Mouse (Mus musculus) erythroid progenitor cell, adult 5-6 weeks (primary cell): Measurements from ENCODE around the gene Ldlr. TPM values are rescaled to one million over a fixed set of nuclear protein-coding genes. Genes with fewer than 3 reads are reported as not detected.

ENCODE experiments used
- ATAC-seq: replicated peaks from 2 replicates; pipeline ENCODE4 v1.8.0; 2016; ENCODE audit warnings: moderate number of reproducible peaks, mild to moderate bottlenecking, moderate TSS enrichment, inconsistent platforms; ENCODE audit not compliant: poor library complexity, low FRiP score, severe bottlenecking
- total RNA-seq, 2 experiments: library from RNA; stranded (forward) in 1 of 2; stranded (reverse) in 1 of 2; fragments of 150-400 nt in 1 of 2; fragments of 186-747, 209-891 nt in 1 of 2; gene quantifications; 2 replicates each; pipeline versions ENCODE4 v1.2.3 to v1.2.4; 2015 to 2017; ENCODE audit warnings: low replicate concordance in 2 of 2

Ldlr gene
- total RNA-seq, 2 experiments from 2014 or later: 2.5 to 3.6 TPM

DNA sequence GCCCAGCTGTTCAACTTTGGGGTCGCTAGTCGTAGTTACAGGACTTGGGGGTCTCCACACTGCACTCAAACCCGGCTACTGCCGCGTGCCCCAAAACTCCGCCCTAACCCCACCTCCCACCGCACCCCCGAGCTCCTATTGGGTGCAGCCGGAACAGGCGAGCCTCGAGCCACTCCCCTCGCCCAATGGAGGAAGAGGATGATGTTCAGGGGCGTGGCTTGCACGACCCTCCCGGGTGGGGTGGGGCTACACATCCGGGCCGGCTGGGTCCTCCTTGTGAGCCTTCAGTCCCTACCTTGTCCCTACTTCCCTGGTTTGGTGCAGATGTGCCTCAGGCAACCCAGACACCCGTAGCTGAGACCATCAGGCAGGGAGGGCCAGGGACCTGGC is 859 bp downstream of the Ldlr start:
- ATAC-seq: peak; percentile 86

DNA sequence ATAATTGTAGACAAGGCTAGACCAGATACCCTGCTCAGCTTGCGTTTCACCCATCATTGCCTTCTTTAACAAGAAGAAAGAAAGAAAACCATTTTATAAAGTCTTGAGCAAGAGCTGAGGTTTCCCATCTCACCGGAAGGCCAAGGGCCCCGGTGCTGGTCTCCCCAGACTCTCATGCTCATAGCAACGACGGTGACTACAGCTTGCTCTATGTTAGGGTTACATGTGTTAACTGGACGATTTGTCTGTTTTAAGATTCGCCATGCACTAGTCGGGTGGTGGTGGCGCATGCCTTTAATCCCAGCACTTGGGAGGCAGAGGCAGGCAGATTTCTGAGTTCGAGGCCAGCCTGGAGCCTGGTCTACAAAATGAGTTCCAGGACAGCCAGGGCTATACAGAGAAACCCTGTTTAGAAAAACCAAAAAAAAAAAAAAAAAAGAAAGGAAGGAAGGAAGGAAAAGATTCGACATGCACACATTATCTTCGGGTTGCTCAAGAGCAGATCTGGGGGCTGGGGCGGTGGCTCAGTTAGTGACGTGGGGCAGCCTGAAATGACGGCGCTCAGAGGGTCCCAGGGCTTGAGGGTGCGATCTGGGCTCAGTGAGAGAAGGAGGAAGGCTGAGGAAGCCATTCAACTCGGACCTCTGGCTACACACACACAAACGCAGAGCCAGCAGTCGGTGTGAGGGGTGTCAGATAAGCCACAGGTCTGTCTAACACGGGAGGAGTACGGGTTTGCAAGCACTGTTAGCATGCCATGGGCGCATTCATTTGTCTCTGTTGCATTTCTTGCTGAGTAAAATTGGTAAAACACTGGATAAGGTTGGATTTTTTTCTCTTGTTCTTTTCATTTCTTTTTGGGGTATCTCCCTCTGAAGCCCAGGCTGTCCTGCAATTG is 2.2 kb downstream of the Ldlr start:
- no peak for ATAC-seq

DNA sequence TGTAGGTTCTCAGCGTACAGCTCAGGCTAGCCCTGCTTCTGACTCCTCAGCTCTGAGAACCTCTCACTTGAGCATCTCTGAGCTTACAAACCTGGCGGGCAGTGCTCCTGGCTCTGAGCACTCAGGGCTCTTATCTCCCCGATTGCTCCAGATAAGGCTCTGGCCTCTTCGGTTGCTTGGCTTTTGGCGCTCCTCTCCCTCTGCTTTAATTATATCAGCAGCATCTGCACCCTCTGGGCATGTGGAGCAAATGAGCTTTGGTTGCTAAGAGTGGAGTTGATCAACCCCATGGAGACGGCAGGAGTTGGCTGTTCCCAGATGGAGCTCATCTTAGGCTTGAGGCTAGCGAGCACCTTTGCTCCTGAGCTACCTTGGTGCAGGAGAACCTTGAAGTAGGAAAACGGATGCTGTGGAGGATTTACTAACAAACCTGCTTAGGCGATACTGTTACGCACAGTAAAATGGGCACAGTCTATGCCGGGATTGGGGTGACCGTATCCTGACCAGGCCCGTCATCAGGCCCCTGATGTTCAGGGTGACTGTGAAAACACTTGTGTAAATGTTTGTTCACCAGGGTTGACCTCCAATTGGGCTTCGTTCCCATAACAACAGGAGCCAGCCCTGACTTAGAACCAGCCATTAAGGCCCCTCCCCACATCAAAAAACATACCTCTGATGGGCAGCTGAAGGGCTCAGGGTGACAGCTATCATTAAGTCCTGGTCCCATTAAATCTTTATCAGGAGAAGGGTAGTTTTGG is 3.1 kb downstream of the Ldlr start:
- ATAC-seq: no peak

DNA sequence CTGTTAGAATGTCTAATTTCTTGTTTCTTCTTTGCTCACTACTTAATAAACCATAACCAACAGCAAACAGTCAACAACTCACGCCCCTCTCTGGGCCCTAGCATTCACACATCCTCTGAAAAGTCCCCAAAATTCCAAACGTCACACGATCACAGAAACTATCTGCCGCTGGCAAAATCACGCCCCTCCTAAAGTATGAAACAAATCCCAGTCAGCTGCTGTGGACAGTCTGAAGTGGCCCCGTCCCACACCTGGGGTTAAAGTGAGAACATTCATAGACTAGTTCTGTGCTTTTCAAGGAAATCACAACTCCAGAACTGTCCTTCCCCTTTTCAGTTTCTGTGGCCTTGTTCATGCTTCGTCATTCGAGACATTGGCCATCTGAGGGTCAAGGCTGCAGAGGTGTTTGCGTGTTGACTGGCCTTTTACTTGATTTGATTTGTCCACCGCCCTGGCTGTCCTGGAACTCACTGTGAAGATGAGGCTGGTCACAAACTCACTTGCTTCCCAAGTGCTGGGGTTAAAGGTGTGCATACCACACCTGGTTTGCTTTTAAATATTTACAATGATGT is 5.1 kb downstream of the Ldlr start:
- no peak for ATAC-seq

DNA sequence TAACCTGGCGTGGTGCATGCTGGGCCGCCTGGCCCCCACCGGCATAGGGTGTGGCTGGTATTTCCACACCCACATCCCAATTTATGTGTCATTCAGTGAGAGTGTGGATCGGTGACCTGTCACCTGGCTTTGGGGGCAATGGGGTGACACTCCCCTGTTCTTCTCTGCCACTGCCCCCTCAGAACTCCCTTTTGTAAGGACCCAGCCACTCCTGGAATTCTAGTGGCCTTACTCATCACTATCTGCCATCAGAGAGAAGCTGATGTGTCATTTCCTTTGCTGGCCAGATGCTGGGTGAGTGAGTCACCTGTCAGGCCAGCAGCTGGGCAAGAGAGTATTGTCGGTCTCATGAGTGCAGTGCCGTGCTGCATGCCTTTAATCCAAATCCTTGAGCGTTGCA is 6.0 kb downstream of the Ldlr start:
- no peak for ATAC-seq

DNA sequence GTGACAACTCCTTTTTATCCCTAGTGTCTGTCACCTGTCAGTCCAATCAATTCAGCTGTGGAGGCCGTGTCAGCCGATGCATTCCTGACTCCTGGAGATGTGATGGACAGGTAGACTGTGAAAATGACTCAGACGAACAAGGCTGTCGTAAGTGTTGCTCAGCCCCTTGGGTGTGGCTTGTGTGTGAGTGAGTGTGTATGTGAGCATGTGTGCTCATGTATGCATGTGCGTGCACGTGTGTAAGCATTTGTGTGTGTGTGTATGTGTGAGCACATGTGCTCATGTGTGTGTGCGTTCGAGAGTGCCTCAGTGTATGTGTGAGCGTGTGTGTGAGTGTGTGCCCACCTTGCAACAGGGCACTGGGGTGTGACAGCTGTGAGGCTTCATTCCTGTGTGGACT is 9.0 kb downstream of the Ldlr start:
- ATAC-seq: no peak

DNA sequence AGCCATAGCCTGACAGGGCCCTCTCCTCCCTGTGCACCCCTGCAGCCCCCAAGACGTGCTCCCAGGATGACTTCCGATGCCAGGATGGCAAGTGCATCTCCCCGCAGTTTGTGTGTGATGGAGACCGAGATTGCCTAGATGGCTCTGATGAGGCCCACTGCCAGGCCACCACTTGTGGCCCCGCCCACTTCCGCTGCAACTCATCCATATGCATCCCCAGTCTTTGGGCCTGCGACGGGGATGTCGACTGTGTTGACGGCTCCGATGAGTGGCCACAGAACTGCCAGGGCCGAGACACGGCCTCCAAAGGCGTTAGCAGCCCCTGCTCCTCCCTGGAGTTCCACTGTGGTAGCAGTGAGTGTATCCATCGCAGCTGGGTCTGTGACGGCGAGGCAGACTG is 10.2 kb downstream of the Ldlr start:
- ATAC-seq: no peak

DNA sequence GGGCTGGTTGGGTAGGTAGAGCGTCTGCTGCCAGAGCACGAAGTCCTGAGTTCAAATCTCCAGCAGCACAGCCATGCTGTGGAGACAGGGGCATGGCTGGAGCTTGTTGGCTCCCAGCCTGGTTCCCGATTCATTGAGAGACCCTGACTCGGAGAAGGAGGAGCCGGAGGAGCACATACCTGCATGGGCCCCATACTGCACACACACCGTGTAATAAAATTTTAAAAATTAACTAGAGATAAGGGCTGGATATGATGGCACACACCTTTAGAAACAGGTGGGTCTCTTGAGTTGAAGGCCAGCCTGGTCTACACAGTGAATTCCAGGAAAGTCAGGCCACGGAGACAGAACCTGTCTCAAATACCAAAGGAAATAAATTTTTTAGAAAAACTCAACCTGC is 10.7 kb downstream of the Ldlr start:
- no peak for ATAC-seq

DNA sequence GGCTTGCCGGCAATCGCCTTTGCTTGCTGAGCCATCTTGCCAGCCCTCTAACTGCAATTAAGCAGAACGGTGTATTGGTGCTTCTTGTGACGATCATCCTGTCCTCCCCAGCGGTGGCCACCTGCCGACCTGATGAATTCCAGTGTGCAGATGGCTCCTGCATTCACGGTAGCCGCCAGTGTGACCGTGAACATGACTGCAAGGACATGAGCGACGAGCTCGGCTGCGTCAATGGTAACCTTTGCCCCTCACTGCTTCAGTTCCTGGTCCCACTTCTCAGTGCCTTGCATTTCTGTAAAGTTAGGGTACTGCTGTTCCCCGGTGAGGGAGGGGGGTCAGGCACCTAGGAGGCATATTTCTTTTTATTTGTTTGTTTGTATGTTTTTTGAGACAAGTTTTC is 11.8 kb downstream of the Ldlr start:
- no peak for ATAC-seq

DNA sequence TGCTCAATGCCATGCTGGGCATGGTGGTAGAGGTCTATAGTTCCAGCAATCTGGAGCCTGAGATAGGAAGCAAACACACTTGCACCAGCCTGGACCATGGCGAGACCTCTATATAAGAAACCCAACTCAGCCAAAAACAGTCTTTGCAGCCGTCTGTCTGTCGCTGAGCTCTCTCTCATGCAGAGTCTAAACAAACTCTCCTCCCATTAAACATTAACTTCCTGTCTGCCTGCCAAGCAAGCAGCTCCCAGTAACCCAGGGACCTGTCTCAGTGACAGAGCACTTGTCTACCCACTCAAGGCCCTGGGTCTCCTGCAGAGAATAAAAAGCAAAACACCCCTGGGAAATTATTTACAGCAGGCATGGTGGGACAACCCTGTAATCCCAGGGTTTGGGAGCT is 13.3 kb downstream of the Ldlr start:
- no peak for ATAC-seq

DNA sequence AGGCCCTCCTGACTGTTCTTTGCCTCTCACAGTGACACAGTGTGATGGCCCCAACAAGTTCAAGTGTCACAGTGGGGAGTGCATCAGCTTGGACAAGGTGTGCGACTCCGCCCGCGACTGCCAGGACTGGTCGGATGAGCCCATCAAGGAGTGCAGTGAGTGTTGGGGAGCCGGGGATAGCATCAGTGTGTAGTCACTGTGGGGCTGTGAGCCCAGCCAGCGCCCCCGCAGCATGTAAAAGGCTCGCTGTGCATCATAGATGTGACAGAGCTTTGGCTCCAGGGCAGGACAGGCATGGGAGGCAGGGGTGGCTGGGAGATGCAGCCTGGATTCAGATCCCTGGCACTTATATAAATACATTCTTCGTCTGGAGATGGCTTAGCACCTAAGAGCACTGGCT is 13.9 kb downstream of the Ldlr start:
- no peak for ATAC-seq

DNA sequence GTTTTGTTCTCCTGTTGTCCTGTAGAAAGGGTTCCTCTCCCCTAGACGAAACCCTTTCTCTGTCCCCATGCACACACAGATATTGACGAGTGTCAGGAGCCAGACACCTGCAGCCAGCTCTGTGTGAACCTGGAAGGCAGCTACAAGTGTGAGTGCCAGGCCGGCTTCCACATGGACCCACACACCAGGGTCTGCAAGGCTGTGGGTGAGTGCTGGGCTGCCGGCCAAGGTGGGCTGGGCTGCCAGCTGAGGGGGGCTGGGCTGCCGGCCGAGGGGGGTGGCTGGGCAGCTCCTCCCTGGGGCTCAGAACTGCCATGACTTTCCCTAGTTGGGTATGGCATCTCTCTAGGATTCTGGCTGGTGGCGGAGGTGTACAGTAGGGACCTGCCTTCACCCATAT is 15.5 kb downstream of the Ldlr start:
- ATAC-seq: no peak

DNA sequence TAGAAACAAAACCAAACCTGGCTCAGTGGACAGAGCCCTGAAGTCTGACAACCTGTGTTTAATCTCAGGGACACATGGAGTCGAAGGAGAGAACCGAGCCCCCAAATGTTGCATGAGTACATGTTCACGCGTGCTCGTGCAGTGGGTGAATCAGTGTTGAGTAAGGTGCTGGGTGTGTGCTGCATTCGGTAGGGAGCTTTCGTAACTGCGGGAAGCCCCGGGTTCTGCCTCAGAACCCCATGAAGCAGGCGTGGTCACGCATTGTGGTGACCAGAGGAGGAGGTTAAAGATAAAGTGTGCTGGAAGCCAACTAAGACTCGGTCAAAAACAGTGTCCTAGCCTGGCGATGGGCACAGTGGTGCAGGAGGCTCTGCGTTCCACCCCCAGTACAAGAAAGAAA is 17.1 kb downstream of the Ldlr start:
- no peak for ATAC-seq

DNA sequence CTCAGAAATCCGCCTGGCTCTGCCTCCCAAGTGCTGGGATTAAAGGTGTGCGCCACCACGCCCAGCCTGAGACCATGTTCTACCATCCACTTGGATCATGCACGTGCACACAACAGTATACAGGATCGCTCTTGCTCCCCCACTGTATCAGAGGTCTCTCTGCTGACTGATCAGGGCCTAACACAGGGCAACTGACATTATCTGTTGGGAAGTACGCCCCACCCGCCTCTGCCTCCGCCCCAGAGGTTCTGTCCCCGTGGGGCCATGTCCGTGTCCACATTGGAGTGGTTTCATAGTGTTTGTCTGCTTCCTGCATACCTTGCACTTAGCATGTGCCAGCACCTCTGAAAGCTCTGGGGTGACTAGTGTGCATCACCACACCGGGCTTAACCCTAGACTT is 18.2 kb downstream of the Ldlr start:
- peak; percentile 31; the same call in 1 of the 2 replicates for ATAC-seq

DNA sequence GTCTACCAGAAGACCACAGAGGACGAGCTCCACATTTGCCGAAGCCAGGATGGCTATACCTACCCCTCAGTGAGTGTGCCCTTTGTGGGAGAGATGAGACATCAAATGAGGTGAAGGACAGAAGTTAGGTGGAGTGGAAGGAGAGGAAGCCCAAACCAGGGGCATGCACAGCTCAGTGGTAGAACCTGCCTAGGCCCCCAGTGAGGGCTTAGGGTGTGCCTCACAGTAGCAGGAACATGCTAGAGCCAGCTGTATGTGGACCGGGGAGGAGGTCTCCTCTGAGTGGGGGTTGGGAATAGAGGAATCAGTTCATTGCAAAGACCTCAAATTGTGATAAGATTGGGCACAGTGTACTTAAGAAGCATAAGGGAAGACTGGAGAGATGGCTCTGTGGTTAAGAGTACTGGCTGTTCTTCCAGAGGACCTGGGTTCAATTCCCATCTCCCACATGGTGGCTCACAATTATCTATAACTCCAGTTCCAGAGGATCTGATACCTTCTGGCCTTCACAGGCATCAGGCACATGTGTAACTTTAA is 24.0 kb downstream of the Ldlr start:
- ATAC-seq: no peak

DNA sequence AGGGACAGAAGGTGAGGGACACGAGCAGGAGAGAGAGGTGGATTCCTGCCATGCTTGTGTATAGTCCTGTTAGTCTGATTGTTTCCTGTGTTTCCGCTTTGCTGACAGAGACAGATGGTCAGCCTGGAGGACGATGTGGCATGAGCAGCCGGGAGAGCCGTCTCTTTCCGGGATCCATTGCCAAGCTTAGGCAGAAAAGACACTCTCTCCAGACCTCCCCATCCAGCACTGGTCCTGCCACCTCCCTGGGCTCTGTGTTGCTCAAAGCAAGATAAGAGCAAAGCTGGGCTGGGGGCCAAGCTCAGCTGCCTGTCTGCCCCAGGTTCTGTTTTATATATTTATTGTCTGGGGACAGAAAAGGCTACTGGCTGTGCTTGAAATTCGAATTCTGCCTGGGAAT is 24.8 kb downstream of the Ldlr start:
- ATAC-seq: no peak

DNA sequence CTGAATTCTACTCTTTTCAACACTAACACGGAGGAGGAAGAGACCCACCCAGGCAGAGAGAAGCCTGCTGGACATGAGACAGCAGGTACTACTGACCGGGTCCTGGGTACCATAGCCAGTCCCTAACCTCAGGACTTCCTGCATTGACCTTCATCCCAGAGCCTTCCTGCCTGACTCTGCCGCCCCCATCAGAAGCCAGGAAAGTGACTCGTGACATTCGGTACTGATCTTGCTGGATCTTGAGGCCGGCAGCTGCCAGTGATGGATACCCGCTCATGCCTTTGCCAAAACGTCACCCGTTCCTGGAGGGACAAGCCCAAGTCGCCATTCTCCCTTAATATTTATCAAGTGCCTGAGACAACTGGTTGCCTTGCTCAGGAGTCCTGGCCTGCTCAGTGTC is 25.2 kb downstream of the Ldlr start:
- no peak for ATAC-seq

DNA sequence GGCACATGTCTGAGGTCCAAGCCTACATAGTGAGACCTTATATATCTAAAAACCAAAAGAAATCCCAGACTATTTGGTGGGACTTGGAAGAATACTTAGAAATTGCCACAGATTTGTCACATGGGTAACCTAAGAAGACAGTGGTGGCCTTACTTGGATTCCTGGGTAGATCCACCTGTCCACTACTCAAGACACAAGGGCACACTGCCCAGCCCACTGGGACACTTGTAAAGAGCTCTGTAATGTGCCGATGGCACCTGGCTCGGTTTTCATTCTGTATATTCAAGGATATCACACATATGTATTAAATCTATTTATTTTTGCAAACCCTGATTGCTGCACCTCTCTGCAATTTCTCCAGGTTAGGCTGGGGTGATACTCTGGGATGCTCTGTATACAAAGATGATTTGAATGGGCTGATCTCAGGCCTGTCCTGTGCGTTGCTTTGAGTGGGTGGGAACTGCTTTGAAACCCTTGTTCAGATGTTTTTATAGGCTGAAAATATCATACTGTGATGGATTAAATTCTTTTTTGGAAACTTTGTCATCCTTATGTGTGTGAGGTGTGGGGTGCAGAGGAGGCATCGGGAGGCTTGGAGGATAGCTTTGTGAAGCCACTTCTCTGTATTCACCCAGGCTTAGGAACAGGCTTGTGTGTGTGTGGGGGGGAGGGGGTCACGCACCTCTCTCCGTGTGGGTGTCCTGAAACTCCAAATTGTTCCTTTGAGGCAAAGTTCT is 26.3 kb downstream of the Ldlr start:
- no peak for ATAC-seq

DNA sequence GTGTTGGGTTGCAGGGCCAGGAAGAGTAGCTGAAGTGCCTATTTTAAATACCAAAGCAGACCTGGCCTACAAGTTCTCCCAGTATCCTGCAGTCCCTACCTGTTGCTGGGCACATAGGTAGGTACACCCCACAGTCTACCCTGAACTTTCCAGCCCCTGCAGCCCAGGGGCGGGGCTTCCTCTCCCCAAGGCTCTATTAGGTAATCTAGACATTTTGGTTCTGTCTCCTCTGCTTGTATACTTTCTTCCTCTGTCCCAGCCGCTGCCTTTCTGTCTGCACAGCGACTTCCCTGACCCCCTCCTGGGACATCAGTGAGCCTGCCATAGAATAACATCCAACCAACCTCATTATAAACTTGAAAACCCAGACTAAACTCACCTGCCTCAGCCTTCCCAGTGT is 27.1 kb downstream of the Ldlr start:
- ATAC-seq: no peak

DNA sequence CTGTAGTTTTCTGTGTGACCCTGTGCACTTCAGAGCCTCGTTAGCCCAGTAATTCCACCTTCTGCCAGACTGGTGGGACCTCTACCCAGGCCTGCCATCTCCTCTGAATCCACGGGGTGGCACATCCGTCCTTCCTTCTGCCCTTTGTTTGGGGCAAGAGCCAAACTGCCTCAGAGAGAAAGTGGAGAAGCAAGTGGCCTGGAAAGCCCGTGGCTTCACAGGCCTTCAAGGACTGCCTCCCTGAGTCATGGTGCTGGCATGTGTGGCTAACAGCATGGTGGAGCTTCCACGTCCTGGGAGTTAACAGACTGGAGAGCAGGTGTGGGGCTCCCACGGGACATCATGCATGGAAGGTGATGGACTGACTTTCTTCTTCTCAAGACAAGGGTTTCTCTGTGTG is 28.1 kb downstream of the Ldlr start:
- no peak for ATAC-seq
